Mouse (Mus musculus): ENCODE measurements at regions not wholly inside any gene's neighbourhood (a gene's known extent, or its start where the extent isn't known, plus 50 kb on each side); places are given as distances from the start of the nearest gene placed in this dataset.
"Not testable (repeated sequence)": the region's sequence is repeated elsewhere in the genome, so short reads cannot be mapped to it uniquely, and the experiment has no call there.

GRCm38 (mm10) chr6:4149663-4150062 is 62.9 kb upstream of the Bet1 start:
- DNase-seq (ENCODE audit: low spot score) = no peak

- DNase-seq (ENCODE audit: low spot score) = no peak
Measured at GRCm38 (mm10) chr6:4158293-4158692, 71.5 kb upstream of the Bet1 start.

- no peak for DNase-seq (ENCODE audit: low spot score)
Measured at GRCm38 (mm10) chr6:4163733-4164132, 77.0 kb upstream of the Bet1 start.

GRCm38 (mm10) chr6:4167112-4167511 is 80.3 kb upstream of the Bet1 start:
- peak; percentile 7 for DNase-seq (ENCODE audit: low spot score)

GRCm38 (mm10) chr6:4167757-4168156 is 81.0 kb upstream of the Bet1 start:
- no peak for DNase-seq (ENCODE audit: low spot score)

DNA sequence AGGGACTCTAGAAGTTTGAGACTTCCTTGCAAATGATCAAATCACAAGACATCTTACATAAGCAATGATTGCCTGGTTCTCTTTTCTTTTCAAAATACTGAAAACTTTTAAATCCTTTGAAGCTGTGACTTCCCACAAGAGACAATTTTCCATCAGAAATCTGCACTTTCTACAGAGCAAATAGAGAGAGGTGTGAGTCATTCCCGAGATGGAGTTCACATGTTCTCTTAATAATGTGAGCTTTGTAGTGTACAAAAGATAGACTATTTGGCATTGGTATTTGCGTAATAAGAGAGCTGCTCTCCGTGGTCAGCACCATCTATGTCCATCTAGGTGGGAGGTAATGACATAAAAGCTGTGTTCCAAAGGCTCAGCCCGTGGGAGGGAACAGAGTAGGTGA is 84.8 kb upstream of the Bet1 start:
- no peak for DNase-seq (ENCODE audit: low spot score)

- no peak for DNase-seq (ENCODE audit: low spot score)
Measured at GRCm38 (mm10) chr6:4187683-4188082, 100.9 kb upstream of the Bet1 start.

DNA sequence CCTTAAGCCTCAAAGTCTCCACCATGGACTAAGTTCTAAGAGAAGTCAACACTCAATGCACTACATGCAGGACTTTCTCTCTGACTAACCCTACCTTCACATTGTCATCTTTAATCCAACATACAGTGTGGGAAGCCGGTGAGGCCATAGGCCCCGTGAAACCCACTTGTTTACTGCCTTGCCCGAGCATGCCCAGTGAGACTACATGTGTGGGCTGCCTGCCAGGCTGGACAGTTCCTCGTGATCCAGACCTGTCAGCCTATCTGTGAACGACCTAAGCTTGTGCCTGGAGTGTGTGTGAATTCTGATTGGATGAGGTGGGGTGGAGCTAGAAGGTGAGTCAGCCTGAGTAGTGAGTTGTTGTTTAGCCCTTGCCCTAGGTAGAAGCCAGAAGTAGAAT is 104.2 kb upstream of the Bet1 start:
- not testable (repeated sequence) for DNase-seq (ENCODE audit: low spot score)

- DNase-seq (ENCODE audit: low spot score) = no peak
Measured at GRCm38 (mm10) chr6:4193286-4193685, 106.5 kb upstream of the Bet1 start.

DNA sequence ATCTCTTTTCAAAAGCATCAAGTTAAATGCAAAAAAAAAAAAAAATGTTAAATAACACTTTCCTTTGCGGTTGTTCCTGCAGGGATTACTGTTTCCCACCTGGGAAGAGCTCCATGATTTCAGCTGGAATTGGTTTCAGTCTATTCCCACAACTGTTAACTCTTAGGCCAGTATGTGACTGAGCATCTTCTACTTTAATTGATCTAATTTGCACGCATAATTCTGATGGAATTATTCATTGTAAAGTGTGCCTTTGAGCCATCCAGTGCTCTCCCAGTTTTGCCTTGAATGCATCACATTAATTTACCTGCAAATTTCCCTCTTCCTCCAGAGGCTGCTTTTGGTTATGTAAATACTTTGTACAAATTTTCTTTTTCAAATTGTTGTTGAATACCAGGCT is 114.4 kb upstream of the Bet1 start:
- no peak for DNase-seq (ENCODE audit: low spot score)

GRCm38 (mm10) chr6:4205681-4206080 is 118.9 kb upstream of the Bet1 start:
- DNase-seq (ENCODE audit: low spot score) = no peak

DNA sequence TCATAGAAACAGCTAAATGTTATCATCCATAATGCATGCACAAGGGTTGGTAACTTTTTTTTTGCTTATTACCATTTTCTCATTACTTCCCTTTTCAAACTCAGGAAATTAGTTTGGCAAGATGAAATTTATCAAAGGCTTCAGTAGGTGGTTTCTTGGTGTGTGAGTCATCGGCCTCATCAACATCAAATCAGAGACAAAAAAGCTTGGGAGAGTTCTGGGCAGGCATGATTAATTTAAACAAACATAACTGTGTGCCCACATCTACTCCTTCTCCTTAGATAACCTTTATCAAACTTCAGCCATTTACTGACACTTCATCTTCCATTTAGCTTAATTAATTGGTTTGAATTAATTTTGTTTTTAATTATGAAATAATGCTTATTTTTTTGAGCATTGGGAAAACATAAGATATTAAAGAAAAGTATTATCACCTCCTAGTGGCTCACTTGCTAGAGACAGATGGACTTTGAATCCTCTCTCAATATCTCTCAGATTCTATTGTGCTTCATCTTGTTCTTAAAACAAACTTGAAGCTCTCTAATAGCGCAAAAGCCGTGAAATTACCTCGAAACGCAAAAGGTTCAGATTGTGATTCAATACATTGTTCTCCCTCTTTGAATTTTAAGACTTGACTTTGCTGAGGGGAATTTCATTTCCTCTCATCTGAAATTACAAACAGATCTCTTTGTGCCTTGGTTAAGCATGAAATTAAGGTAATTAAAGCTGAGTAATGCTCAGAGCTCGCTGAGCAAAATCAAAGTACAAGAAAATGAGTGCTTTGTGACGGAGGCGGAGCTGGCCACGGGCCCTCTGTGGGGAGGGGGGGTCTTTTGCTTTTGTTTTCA is 158.7 kb upstream of the Bet1 start:
- DNase-seq (ENCODE audit: low spot score) = no peak

GRCm38 (mm10) chr6:4246113-4246419 is 159.3 kb upstream of the Bet1 start:
- DNase-seq (ENCODE audit: low spot score) = no peak

DNA sequence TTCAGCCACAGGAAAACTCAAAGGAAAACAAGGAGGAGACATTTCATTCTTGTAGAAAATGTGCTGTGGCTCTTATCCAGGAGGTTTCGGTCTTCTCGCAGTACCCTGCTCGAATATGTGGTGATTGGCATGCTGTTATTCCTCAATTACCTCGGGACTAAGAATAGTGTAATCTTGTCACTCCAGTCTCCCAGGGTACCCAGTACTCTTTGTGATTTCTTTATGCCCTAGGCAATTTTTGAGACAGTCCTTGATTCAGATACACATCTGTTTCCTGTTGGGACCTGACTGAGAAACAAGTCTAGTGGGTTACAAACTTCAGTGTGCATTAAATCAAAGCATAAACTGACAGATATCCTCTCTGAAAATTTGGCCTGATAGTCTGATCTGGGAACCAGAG is 189.8 kb upstream of the Bet1 start:
- DNase-seq (ENCODE audit: low spot score) = no peak

- DNase-seq (ENCODE audit: low spot score) = no peak
Measured at GRCm38 (mm10) chr6:4277245-4277890, 190.6 kb upstream of the Bet1 start.

DNA sequence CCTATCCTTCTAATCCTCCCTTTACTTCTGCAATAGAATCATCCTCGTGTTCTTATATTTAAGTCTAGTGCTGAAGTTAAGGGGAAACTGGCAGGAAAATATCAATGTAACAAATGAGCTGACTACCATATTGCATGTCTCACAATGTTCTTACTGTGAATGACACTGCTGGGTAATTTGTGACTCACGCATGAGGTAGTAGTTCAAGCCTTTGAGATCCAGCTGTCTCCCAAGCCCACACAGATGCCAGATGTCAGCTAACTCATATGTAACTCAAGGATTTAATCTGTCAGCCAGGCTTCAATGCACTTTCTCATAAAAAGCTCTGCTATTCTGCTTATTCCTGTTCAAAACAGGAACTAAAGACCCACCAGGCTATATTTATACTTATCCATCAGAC is 204.6 kb upstream of the Bet1 start:
- no peak for DNase-seq (ENCODE audit: low spot score)

DNA sequence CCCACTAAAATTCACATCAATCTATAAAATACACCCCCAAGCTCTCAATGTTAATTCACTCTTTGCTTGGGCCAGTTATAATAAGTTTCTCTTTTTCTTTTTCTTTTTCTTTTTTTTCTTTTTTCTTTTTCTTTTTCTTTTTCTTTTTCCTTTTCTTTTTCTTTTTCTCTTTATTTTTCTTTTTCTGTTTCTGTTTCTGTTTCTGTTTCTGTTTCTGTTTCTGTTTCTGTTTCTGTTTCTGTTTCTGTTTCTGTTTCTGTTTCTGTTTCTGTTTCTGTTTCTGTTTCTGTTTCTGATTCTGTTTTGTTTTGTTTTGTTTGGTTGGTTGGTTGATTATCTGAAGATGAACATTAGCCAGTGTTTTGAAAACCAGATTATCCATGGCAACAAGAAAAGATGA is 201.2 kb upstream of the Col1a2 start:
- DNase-seq (ENCODE audit: low spot score) = not testable (repeated sequence)

- no peak for DNase-seq (ENCODE audit: low spot score)
Measured at GRCm38 (mm10) chr6:4349953-4350352, 154.7 kb upstream of the Col1a2 start.

DNA sequence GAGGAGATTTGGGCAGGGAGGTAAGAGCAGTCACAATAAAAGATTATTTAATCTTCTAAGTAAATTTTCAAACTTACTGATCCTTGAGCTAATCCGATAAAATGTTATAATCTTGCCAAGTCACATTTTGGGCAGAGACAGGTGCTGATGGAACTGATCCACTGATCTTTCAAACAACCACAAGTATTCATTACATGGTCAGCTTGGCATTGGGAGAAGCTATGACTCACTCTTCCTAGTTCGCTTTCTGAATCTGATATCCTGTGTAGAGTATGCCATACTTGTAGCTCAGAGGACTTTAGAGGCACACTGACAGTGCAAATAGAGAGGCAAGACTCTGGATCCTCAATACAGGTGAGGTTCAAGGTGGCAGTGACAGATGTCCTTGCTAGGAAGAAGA is 142.4 kb upstream of the Col1a2 start:
- no peak for DNase-seq (ENCODE audit: low spot score)

- DNase-seq (ENCODE audit: low spot score) = no peak
Measured at GRCm38 (mm10) chr6:4375465-4376037, 129.1 kb upstream of the Col1a2 start.

DNA sequence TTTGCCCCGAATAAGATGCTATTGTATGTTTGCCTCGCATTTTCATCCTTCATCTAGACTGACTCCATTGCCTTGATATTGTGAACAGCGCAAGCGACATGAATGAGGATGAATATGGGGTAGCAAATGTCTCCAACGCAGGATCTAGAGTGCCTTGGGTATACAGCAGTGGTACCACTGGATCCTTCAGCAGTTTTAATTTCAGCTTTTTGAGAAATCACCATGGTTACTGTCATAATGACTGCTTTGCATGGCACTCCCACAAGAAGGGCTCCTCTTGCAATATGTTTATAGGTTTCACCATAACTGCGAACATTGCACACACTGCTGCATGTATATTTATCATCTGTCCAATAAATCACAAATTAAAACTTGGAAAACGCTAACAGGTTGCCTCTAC is 107.8 kb upstream of the Col1a2 start:
- no peak for DNase-seq (ENCODE audit: low spot score)

GRCm38 (mm10) chr6:4397695-4398598 is 106.7 kb upstream of the Col1a2 start:
- no peak for DNase-seq (ENCODE audit: low spot score)

All from heart, adult 8-10 months (tissue).